Mouse (Mus musculus) heart, adult 11 months (tissue): ENCODE data around the gene Atp2b4.
A peak's percentile ranks its signal among the peaks of the same experiment; 100 is the strongest.

Source experiments
- DNase-seq: peaks from one replicate; pipeline ENCODE4 v3.0.0; 2022

The Atp2b4 gene

DNA sequence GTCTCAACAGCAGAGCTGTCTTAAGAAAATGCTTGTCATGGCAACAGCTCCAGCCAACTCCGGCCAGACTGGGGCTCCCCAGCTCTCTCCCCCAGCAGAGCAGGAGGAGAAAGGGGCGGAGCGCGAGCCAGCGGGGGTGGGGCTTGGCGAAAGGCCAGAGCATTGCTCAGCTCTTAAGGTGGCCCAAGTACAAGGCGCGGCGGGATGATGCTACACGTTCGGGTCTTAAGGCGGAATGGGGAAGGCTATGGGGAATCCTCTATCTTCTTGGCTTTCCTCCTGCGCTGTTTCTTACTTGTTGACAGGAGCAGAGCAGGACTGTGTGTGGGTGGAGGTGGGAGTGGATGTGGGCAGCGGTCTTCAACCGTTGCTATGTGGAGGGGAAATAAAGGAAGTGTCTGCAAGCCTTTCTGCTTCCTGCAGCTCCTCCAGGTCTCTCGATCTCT, at the start of gene Atp2b4:
Gene Atp2b4 (minus strand): TSS at position 94 of the 446 bp plus-strand sequence.
- peak; percentile 100 for DNase-seq

DNA sequence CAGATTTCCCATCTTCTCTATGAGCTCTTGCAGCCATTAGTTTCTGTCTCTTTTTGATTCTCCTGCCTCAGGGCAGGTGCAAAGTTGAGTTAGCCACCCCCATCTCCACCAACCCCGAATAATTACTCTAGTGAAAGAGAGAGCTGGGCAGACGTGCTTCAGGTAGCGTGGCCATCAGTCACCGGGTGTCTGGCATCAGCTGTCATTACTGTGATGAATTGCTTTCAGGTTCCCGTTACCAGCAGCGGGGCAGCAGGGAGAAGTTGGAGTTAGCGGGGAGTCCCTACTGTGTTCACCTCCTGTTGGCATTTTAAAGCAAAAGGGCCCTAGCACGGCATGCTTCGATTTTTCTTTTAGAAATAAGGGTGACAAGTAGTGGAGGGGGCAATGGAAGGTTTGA, 43.9 kb upstream of the Atp2b4 start:
- DNase-seq, result no peak

DNA sequence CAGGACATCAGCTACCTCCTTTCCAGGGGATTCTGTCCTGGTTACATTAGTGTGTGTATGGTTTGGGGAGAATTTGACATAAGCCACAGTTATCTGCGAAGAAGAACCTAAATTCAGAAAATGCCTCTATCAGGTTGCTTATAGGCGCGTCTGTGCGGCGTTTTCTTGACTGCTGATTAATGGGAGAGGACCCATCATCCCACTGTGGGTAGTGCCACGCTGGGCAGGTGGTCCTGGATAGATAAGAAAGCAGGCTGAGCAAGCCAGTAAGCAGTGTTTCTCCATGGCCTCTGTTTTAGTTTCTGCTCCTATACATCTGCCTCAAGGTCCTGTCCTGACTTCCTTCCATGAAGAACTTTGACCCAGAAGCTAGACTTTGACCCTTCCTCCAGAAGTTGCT, 43.1 kb upstream of the Atp2b4 start:
- no peak for DNase-seq

DNA sequence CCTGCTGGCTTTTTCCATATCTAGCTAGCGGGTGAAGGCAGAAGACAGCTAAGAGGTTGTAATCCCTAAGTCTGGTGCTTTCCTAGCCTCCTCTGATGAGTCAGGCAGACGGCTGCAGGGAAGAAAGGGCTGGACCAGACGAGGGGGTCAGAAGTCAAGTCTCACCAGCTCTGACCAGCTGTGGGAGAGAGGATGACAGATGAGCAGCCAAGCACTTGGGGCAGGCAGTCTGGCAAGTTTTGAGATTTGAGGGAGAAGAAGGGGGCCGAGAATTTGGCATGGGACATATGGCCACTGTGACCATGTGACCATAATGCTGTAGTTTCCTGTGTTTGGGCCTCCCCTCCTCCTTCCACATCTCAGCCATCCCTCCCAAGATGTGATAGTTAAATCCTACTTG, 42.5 kb upstream of the Atp2b4 start:
- DNase-seq, result no peak

DNA sequence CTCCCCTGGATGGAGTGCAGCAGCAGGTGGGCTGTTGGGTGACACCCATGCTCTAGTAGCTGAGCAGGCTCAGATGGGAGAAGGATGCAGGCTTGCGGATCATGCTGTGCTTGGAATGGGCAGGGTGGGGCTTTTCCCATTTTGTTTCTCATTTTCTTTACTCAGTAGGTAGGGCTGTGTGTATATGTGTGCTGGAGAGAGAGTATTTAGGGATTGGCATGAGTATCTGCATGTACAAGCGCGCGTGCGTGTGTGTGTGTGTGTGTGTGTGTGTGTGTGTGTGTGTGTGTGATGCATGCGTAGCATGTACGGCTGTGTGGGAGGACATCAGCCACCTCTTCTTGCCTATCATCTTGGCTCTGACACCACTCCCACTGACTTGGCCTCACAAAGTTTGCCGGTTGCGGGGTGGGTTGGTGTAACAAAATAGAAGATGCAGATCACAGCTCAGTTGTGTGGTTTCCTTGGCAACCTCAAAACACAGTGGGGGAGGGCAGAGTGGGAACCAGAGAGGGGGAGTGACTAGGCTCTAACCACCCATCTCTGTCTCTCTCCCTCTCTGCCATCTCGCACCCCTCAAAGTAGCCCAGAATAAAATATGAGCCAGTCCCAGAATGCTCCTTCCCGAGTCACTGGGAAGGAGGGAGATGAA, 41.4 kb upstream of the Atp2b4 start:
- no peak for DNase-seq

DNA sequence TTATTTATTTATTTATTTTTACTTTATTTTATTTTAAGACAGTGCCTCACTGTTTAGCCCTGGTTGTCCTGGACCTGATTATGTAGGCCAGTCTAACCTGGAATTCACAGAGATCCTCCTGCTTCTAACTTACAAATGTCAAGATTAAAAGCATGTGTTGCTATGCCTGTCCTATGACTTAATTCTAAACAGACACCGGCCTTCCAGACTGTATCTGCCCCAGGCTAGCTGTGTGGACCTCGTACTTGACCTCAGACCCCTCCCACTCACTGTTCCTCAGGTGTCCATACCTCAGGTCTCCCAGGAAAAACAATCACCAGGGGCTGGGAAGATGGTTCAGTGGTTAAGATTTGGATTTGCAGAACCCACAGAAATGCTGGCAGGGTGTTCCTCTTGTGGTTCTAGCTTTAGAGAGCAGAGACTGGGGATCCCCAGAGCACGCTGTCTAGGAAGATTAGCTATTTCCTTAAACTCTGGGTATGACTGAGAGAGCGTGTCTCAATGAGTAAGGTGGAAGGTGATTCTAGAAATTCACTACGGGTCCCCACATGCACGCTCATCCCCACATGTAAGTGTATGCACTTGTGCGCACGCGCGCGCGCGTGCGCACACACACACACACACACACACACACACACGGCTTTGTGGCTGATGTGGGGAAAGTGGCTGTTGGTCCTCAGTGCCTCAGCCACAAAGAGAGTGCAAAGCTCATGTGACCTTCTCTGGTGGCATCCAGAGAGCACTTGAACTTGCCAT, 40.5 kb upstream of the Atp2b4 start:
- DNase-seq, result no peak

DNA sequence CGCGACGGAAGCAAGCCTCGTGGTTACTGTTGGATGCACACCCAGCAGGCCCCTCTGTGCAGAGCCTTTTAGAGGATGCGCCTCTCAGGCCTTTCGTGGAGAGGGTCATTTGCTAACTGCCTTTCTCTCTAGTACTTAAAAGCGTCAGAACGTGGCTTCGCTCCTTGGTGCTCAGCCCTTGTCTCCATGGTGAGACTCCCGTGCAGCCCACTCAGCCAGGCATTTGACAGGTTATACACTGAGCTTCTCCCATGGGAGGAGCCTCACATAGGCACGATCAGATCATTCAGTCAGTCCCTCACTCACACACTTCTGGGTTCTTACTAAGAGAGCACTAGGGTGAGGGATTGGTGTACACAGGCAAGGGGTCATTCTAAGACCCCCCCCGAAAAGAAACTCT, 39.7 kb upstream of the Atp2b4 start:
- DNase-seq, result no peak

DNA sequence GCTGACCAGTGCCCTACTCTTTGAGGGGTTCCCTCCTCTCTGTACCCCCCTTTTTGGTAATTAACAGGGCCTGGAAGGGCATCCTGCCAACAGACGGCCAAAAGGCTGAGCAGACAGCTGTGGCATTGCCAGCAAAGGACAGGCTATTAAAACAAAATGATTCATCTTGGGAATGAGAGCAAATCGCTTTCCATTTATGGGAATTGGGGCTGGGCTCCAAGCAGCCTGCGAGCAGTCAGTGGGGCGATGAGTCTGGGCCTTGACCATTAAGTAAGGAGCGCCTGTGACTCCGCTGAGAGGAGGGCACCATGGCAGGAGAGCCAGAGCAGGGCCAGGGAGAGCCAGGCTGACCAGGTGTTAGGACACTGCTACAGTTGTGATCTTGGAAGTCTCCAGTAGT, 33.5 kb upstream of the Atp2b4 start:
- DNase-seq, result peak; percentile 94

DNA sequence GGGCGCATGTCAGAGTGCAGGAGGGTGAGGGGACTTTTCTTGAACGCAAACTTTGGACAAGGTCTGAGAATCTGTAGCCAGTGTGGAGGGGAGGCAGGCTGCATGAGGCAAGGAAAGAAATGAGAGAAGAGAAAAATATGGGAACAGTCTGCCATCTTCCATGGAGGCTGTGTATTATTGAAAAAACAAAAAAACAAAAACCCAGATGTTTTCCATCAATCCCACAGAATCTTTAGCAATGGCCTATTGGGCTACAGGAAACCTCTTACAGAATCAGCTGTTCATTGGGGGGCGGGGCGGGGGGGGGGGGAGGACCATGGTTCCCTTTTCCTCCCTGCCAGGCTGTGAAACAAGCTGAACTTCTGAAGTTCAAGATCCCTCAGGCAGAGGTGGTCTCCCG, 31.9 kb upstream of the Atp2b4 start:
- DNase-seq, result no peak

DNA sequence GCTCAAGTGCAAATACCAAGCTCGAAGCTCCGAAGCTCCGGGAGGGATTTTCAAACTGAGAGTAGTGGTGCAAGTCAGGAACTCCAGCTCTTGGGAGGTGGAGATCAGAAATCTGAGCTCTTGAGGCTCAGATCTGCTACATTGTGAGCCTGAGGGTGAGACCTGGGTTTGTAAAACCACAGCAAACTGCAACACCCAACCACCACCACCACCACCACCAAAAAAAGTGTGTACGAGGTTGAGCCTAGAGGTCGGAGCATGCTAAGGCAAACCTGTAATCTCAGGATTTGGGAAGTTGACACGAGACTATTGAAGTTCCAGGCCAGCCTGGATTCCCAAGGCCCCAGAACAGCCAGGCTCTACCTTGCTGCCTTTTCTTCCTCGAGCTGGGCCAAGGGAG, 25.4 kb upstream of the Atp2b4 start:
- peak; percentile 70 for DNase-seq

DNA sequence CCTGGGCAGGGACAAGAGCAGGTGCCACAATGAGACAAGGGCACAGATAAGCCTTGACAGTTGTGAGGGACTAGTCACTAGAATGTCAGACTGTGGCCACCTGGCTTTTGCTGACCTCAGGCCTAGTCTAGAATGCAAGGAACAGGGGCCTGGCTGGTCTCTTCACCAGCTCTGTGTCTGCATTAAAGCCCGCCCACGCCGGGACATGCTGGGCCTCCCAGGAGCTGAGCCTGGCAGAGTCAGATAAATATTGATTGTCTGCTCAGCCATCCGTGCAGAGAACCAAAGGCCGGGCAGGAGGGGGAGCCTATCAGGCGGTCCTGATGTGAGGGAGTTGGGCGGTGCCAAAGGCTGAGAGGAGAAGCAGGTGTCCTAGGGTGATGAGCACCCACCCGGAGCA, 24.7 kb upstream of the Atp2b4 start:
- peak; percentile 87 for DNase-seq

DNA sequence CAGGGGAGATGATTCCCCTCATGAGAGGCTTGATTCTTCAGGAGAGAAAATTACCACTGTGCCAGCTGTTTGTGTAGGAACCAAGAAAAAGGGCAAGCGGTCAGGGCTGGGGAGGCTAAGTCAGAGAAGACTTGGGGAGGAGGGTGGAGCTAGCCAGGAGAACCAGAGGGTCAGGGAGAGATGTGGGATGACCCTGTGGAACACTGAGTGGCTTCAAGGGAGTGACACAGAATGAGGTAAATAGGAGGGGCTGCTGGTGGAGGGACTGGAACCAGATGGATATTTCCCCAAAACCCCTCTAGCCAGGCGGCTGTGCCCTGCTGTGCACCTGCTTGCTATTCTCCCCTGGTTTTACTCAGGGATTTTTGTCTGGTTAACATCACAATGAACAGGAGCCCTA, 24.3 kb upstream of the Atp2b4 start:
- DNase-seq, result no peak

DNA sequence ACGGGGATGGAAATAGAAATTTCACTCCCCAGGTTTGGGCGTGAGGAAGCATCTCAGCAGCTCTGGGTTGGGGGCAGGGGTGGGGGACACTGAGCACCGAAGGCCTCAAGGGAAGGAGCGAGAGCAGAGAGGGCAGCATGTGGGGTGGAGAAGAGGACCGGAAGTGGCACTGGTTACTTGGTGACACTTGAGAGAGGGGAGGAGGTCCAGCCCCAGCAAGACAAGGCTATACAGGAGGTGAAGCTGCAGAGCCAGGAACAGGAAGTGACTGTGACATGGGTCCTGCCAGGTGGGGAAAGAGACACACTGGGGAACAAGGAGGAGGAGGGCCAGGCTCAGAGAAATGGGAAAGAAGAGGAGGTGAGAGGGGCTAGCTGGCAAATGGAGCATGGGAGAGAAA, 20.3 kb upstream of the Atp2b4 start:
- DNase-seq, result peak; percentile 91

DNA sequence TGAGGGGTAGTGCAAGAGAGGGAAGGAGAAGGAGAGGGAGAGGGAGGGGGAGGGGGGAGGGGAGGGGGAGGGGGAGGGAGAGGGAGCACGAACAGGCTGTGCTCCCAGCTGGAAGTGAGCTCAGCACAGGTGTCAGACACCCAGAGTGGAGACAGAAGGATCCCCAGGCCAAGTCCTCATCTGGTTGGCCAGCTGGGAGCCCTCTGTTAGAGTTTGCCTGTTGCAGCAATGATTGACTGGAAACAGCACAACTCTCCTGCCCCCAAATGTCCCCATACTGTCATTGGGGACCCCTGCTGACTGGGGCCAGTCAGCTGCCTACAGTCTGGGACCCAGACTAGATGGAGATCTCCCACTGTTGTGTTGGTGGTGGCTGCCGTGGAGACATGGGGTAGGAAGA, 19.3 kb upstream of the Atp2b4 start:
- peak; percentile 84 for DNase-seq

DNA sequence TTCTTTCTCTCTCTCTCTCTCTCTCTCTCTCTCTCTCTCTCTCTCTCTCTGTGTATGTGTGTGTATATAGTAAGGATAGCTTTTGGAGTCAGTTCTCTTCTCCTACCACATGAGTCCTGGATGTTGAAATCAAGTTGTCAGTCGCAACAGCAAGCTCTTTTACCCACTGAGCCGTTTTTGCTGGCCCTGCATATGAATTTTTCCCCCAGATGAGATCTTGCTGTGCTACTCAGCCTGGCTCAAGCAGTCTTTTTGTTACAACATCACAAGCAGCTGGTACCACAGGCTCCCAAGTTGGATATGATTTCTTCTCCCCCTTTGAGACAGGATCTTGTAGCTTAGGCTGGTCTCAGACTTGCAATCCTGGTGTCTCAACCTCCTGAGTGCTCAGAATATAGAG, 17.7 kb upstream of the Atp2b4 start:
- DNase-seq, result no peak

DNA sequence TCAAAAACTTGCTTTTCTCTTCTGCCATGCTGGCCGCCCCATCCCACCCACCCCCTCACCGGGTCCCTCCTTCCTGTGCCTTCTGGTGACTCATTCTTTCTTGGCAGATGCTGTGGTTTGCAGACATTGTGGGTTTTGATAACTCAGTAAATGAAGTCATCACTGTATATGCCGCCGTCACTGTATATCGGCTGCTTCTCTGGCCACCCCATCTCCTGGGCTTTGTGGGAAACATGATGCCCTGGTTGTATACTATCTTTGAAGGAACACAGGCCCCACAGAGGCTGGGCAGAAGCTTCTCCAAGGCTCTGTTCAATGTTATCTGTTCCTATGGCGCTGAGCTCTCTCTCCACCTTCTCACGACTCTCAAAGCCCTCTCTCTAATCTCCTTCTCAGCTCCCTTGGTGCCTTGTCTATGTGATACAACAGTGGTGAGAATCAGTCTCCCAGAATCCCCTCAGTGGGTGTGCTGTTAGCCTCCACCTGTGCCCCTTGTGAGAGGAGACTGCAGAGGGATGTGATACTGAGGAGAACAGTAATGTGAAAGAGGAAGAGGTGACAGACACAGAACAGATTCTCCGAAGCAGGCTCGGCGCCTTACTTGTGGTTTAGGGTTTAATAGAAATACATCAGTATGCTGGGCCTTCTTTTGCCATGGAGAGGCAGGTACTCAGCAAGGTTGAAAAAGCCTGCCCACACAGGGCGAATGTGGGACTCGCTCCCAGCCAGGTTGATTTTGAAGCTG, 15.1 kb upstream of the Atp2b4 start:
- no peak for DNase-seq

DNA sequence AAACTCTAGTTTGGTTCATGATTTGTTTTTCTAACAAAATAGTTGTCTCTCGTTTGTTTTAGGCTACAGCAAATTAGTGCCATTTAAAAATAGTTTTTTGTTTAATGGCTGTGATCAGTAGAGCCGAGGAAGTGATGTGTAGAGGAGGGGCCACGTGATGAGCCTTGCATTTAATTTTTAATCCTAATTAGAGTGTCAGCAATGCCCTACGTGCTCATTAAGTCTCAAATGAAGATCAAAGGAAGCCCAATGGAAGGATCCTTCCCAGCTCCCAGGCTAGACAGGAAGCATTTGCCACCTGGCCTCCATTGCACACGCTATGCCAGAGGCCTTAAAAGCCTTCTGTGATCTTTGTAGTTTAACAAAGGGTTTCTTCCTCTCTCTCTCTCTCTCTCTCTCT, 8.5 kb upstream of the Atp2b4 start:
- no peak for DNase-seq

DNA sequence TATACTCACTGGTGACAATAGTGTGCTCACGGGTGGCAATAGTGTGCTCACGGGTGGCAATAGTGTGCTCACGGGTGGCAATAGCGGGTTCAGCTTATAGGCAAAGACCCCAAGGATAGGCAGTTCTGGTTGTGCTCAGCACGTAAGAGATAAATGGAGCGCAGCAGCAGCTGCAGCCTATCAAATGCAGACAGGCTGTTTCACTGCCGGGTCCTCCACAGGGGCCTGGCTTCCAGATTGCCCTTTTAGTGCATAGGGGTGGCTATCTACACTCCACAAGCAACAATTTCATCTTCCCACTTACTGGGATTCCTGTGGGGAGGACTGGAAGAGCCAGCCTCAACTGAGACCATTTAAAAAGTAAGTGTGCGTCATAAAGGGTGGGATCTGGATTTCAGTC, 7.2 kb upstream of the Atp2b4 start:
- DNase-seq, result no peak

DNA sequence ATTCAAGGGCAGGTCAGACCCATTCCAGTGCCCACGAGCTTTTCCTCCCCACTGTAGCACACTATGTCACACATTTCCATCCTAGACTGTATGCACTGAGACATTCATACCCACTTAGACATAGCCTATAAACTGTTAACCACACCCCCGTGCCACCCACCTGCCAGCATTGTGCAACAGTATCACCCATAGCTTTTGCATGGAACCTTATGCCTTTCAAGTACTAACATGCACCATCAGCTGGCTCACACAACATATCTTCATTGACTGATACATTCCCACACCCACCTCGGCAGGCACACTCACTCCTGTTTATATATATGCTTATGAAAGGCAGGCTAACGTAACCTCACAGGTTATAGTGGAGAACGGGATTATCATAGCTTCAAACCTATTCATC, 902 bp upstream of the Atp2b4 start:
- no peak for DNase-seq

DNA sequence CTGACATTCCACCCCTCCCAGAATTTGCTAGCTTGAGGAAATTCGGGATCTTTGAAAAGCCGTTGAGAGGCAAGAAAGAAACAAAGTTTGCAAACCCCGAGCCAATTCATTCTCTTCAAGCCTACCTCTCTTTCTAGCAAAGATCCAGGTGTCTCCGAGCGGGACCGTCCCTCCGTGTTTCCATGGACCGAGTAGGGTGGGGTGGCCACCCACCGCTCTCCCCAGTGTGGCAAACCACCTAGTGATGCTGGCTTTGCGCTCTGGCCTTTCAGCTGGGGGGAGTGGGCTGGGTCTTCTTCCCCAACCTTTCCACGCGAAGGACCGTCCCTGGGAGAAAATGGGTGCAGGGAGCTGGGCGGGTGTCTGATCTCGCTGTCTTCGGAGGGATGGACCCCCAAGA, 329 bp downstream of the Atp2b4 start:
- DNase-seq, result no peak

DNA sequence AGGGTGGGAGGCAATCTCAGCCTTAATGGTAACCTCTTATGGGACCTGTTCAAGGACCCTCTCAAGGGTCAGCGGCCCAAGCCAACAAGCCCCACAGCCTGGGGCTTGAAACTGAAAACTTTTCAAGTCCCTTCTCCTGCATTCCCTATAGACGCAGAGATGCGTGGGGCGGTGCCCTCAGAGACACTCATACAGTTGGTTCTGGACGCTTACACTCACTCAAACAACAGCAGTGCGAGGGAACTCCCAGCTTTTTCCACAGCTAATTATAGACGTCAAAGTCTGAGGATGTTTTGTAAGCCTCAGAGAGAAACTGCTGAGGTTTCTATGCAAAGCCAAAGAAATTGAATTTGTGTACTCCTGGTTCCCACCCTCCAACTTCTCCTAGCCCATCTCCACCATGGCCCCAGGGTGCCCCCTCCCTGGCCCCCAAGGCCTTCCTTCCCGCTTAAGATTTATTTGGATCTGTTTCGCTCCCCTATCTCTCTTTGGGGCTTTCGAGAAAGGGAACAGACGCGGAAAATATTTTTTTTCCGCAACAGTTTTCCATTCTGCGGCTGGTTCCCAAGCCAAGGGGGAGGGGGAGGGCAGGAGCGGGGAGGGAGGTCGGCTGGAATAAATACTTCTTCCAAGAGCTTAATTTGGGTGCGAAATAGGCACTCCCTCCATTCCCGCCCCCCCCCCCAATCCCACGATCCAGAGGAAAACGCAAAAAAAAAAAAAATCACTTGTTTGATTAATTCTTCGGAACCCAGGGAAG, 975 bp downstream of the Atp2b4 start:
- peak; percentile 96 for DNase-seq

DNA sequence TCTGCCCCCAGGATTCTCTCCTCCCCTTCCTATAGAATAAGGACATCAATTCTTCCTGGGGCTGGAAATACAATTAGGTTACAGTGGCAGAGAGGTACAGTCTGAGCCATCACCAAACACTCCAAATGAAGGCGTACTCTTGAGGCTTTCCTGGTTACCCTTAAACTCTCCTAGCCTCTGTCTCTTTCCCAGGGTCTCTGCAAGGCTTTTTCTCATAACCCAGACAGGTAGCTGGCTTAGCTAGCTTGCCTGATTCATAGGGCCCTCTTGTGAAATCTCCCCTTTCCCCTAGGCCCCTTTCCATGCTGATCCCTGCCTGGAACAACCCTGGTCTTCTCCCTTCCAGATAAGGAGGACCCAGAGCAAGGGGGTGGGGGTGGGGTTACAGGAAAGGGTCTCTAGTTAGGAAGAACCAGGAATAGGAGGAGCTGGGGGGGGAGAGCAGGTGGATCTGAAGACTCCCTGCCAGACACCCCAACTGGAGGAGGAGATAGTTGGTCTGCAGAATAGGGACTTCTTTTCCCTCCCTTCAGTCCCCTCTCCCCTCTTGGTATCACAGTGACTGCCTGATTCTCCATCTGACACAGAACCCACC, 1.9 kb downstream of the Atp2b4 start:
- DNase-seq, result no peak
